Mouse (Mus musculus) spleen, adult 12 weeks (tissue): ENCODE measurements around the gene Klhl20.
A peak's percentile ranks its signal among the peaks of the same experiment; 100 is the strongest.
"Not testable (repeated sequence)": the region's sequence is repeated elsewhere in the genome, so short reads cannot be mapped to it uniquely, and the experiment has no call there.

Source experiments
- DNase-seq: peaks from one replicate; pipeline ENCODE4 v3.0.0; 2022; ENCODE audit warnings: low spot score

The Klhl20 gene

GRCm38 (mm10) chr1:161130726-161131664, at the start of gene Klhl20:
Gene Klhl20 (minus strand): TSS chr1:161131511.
- DNase-seq: peak; percentile 87

- DNase-seq: peak; percentile 60
Measured at GRCm38 (mm10) chr1:161180674-161181073, 49.4 kb upstream of the Klhl20 start.

- peak; percentile 49 for DNase-seq
Measured at GRCm38 (mm10) chr1:161170651-161171050, 39.3 kb upstream of the Klhl20 start.

- no peak for DNase-seq
Measured at GRCm38 (mm10) chr1:161160266-161160665, 29.0 kb upstream of the Klhl20 start.

- no peak for DNase-seq
Measured at GRCm38 (mm10) chr1:161159214-161159613, 27.9 kb upstream of the Klhl20 start, which contains the start of gene Tex50. Gene Tex50 (minus strand): TSS chr1:161159314.

- no peak for DNase-seq
Measured at GRCm38 (mm10) chr1:161156546-161156945, 25.2 kb upstream of the Klhl20 start.

- DNase-seq: no peak
Measured at GRCm38 (mm10) chr1:161151098-161151497, 19.8 kb upstream of the Klhl20 start.

GRCm38 (mm10) chr1:161147888-161148287, 16.6 kb upstream of the Klhl20 start:
- DNase-seq: no peak

- DNase-seq: not testable (repeated sequence)
Measured at GRCm38 (mm10) chr1:161145611-161146010, 14.3 kb upstream of the Klhl20 start.

GRCm38 (mm10) chr1:161143216-161143615, 11.9 kb upstream of the Klhl20 start:
- no peak for DNase-seq

- DNase-seq: no peak
Measured at GRCm38 (mm10) chr1:161142531-161143159, 11.3 kb upstream of the Klhl20 start, which contains the start of gene Ankrd45. Gene Ankrd45 (plus strand): TSS chr1:161142691.

- DNase-seq: no peak
Measured at GRCm38 (mm10) chr1:161140026-161140762, 8.9 kb upstream of the Klhl20 start.

GRCm38 (mm10) chr1:161139496-161139895, 8.2 kb upstream of the Klhl20 start:
- DNase-seq: no peak

GRCm38 (mm10) chr1:161126461-161126860, 4.8 kb downstream of the Klhl20 start:
- DNase-seq: no peak

- no peak for DNase-seq
Measured at GRCm38 (mm10) chr1:161122661-161123418, 8.5 kb downstream of the Klhl20 start.

GRCm38 (mm10) chr1:161114591-161114990, 16.7 kb downstream of the Klhl20 start:
- no peak for DNase-seq

GRCm38 (mm10) chr1:161109216-161109615, 22.1 kb downstream of the Klhl20 start:
- no peak for DNase-seq

GRCm38 (mm10) chr1:161103842-161104241, 27.5 kb downstream of the Klhl20 start:
- DNase-seq: no peak

- DNase-seq: no peak
Measured at GRCm38 (mm10) chr1:161099721-161100405, 31.4 kb downstream of the Klhl20 start.

GRCm38 (mm10) chr1:161077243-161077642, 54.1 kb downstream of the Klhl20 start:
- no peak for DNase-seq

GRCm38 (mm10) chr1:161076238-161076637, 55.1 kb downstream of the Klhl20 start:
- no peak for DNase-seq
